Mouse (Mus musculus): ENCODE measurements around the gene Abhd6. TPM values are rescaled to one million over a fixed set of nuclear protein-coding genes. Genes with fewer than 3 reads are reported as not detected.

Gene Abhd6
- total RNA-seq, 2 experiments from 2014 or later = 0.47 to 0.54 TPM

Other genes starting within 250 kb of the Abhd6 start
- not detected in 2 replicates for gene Gm26661, start 211.3 kb upstream of the Abhd6 start, total RNA-seq (2015)
- gene Gm26661, start 211.3 kb upstream of the Abhd6 start, total RNA-seq (2017) = not detected in 2 replicates
- 16.1 and 16.9 TPM in 2 replicates for gene Flnb, start 184.9 kb upstream of the Abhd6 start, total RNA-seq (2015)
- gene Flnb, start 184.9 kb upstream of the Abhd6 start, total RNA-seq (2017) = 16.7 and 17.1 TPM in 2 replicates
- gene Gm45521, start 45.6 kb upstream of the Abhd6 start, total RNA-seq (2015) = not detected in 2 replicates
- gene Gm45521, start 45.6 kb upstream of the Abhd6 start, total RNA-seq (2017) = not detected in 2 replicates
- gene Dnase1l3, start 8.3 kb upstream of the Abhd6 start, total RNA-seq (2015) = 0.05 and 0.12 TPM in 2 replicates
- not detected in 2 replicates for gene Dnase1l3, start 8.3 kb upstream of the Abhd6 start, total RNA-seq (2017)
- 49.6 and 57.2 TPM in 2 replicates for gene Rpp14, start 77.5 kb downstream of the Abhd6 start, total RNA-seq (2015)
- 67.5 and 78.5 TPM in 2 replicates for gene Rpp14, start 77.5 kb downstream of the Abhd6 start, total RNA-seq (2017)
- gene Pxk, start 95.3 kb downstream of the Abhd6 start, total RNA-seq (2015) = 34.7 and 47.1 TPM in 2 replicates
- 27.2 and 28.7 TPM in 2 replicates for gene Pxk, start 95.3 kb downstream of the Abhd6 start, total RNA-seq (2017)
- 84.6 and 98.4 TPM in 2 replicates for gene Pdhb, start 170.1 kb downstream of the Abhd6 start, total RNA-seq (2015)
- 144 and 170 TPM in 2 replicates for gene Pdhb, start 170.1 kb downstream of the Abhd6 start, total RNA-seq (2017)
- gene Kctd6, start 211.2 kb downstream of the Abhd6 start, total RNA-seq (2015) = 4.2 and 4.7 TPM in 2 replicates
- gene Kctd6, start 211.2 kb downstream of the Abhd6 start, total RNA-seq (2017) = 3.9 and 5.2 TPM in 2 replicates

All from megakaryocyte progenitor cell, adult 5-6 weeks (primary cell).